Mouse (Mus musculus): ENCODE results near the gene Mindy1. TPM values are rescaled to one million over a fixed set of nuclear protein-coding genes. Genes with fewer than 3 reads are reported as not detected.

Mindy1 gene
- polyA plus RNA-seq, 1 experiment from 2014 or later, result 35.4 TPM

- H3K9me3 ChIP-seq (ENCODE audit: control insufficient read depth, low read length), result no peaks in the 10 kb centered on the region
- no peak for ATAC-seq (ENCODE audit: insufficient number of reproducible peaks, low FRiP score, low TSS enrichment, low read depth)
- H3K27me3 ChIP-seq (ENCODE audit: control insufficient read depth, insufficient read depth, low read length), result no peaks in the 10 kb centered on the region
- no peak overlapping the region for H3K4me3 ChIP-seq (ENCODE audit: low read depth, low read length)
- no peak overlapping the region for H3K4me2 ChIP-seq (ENCODE audit: low read depth, severe bottlenecking)
- no peak for DNase-seq (ENCODE audit: low spot score)
- no peak overlapping the region for H3K9ac ChIP-seq (ENCODE audit: low read length)
- H3K36me3 ChIP-seq (ENCODE audit: control insufficient read depth, insufficient read depth, low read length), result no peaks in the 10 kb centered on the region
- no peaks in the 10 kb centered on the region for H3K4me1 ChIP-seq (ENCODE audit: control insufficient read depth, insufficient read depth, low read length)
- 81% methylated on average over 6 of the region's 6 CpGs for WGBS
- no peak overlapping the region for H3K27ac ChIP-seq (replicated peaks; ENCODE audit: low read depth, low read length)
Measured at GRCm38 (mm10) chr3:95275161-95275560, 6.0 kb upstream of the Mindy1 start.

- Histone ChIP-seq H3K27ac (replicated peaks; ENCODE audit: low read depth, low read length) (no peak overlapping the region), H3K36me3 (ENCODE audit: control insufficient read depth, insufficient read depth, low read length) (no peaks in the 10 kb centered on the region), H3K4me3 (ENCODE audit: low read depth, low read length) (no peak overlapping the region), H3K27me3 (ENCODE audit: control insufficient read depth, insufficient read depth, low read length) (no peaks in the 10 kb centered on the region), H3K9me3 (ENCODE audit: control insufficient read depth, low read length) (no peaks in the 10 kb centered on the region), H3K9ac (ENCODE audit: low read length) (no peak overlapping the region), H3K4me1 (ENCODE audit: control insufficient read depth, insufficient read depth, low read length) (no peaks in the 10 kb centered on the region), H3K4me2 (ENCODE audit: low read depth, severe bottlenecking) (no peak overlapping the region)
- no peak for ATAC-seq (ENCODE audit: insufficient number of reproducible peaks, low FRiP score, low TSS enrichment, low read depth)
- DNase-seq (ENCODE audit: low spot score), result no peak
- WGBS, result 77% methylated on average over 5 of the region's 5 CpGs
Measured at GRCm38 (mm10) chr3:95276428-95276934, 4.7 kb upstream of the Mindy1 start.

GRCm38 (mm10) chr3:95277149-95277551, 4.0 kb upstream of the Mindy1 start:
- H3K9me3 ChIP-seq (ENCODE audit: control insufficient read depth, low read length), result no peaks in the 10 kb centered on the region
- 89% methylated on average over 1 of the region's 1 CpGs for WGBS
- no peak overlapping the region for H3K9ac ChIP-seq (ENCODE audit: low read length)
- no peaks in the 10 kb centered on the region for H3K4me1 ChIP-seq (ENCODE audit: control insufficient read depth, insufficient read depth, low read length)
- no peaks in the 10 kb centered on the region for H3K27me3 ChIP-seq (ENCODE audit: control insufficient read depth, insufficient read depth, low read length)
- DNase-seq (ENCODE audit: low spot score) (no peak), ATAC-seq (ENCODE audit: insufficient number of reproducible peaks, low FRiP score, low TSS enrichment, low read depth) (no peak)
- no peak overlapping the region for H3K4me3 ChIP-seq (ENCODE audit: low read depth, low read length)
- H3K27ac ChIP-seq (replicated peaks; ENCODE audit: low read depth, low read length), result no peak overlapping the region
- no peak overlapping the region for H3K4me2 ChIP-seq (ENCODE audit: low read depth, severe bottlenecking)
- H3K36me3 ChIP-seq (ENCODE audit: control insufficient read depth, insufficient read depth, low read length), result no peaks in the 10 kb centered on the region

- H3K4me3 ChIP-seq (ENCODE audit: low read depth, low read length), result peak overlapping the region; percentile 67
- H3K4me1 ChIP-seq (ENCODE audit: control insufficient read depth, insufficient read depth, low read length), result peaks cover 8% of the 10 kb centered on the region
- no peak for ATAC-seq (ENCODE audit: insufficient number of reproducible peaks, low FRiP score, low TSS enrichment, low read depth)
- H3K36me3 ChIP-seq (ENCODE audit: control insufficient read depth, insufficient read depth, low read length), result no peaks in the 10 kb centered on the region
- DNase-seq (ENCODE audit: low spot score), result peak; percentile 29
- H3K9ac ChIP-seq (ENCODE audit: low read length), result peak overlapping the region; percentile 38; the same call in 1 of the 2 replicates
- H3K4me2 ChIP-seq (ENCODE audit: low read depth, severe bottlenecking), result peak overlapping the region; percentile 62
- H3K27ac ChIP-seq (replicated peaks; ENCODE audit: low read depth, low read length), result no peak overlapping the region
- no peaks in the 10 kb centered on the region for H3K27me3 ChIP-seq (ENCODE audit: control insufficient read depth, insufficient read depth, low read length)
- no peaks in the 10 kb centered on the region for H3K9me3 ChIP-seq (ENCODE audit: control insufficient read depth, low read length)
- 34% methylated on average over 8 of the region's 8 CpGs for WGBS
Measured at GRCm38 (mm10) chr3:95280747-95281146, 398 bp upstream of the Mindy1 start.

- ATAC-seq (ENCODE audit: insufficient number of reproducible peaks, low FRiP score, low TSS enrichment, low read depth), result no peak
- H3K4me1 ChIP-seq (ENCODE audit: control insufficient read depth, insufficient read depth, low read length), result peaks cover 8% of the 10 kb centered on the region
Measured at GRCm38 (mm10) chr3:95282381-95282864, 1.3 kb downstream of the Mindy1 start.

GRCm38 (mm10) chr3:95282865-95283588, 1.9 kb downstream of the Mindy1 start:
- H3K27me3 ChIP-seq (ENCODE audit: control insufficient read depth, insufficient read depth, low read length), result no peaks in the 10 kb centered on the region
- H3K4me2 ChIP-seq (ENCODE audit: low read depth, severe bottlenecking), result peak overlapping the region; percentile 62
- peak overlapping the region; percentile 75 for H3K9ac ChIP-seq (ENCODE audit: low read length)
- no peaks in the 10 kb centered on the region; the same call in 1 of the 2 replicates for H3K36me3 ChIP-seq (ENCODE audit: control insufficient read depth, insufficient read depth, low read length)
- under 1% methylated on average over 51 of the region's 51 CpGs for WGBS
- DNase-seq (ENCODE audit: low spot score) (peak; percentile 85), ATAC-seq (ENCODE audit: insufficient number of reproducible peaks, low FRiP score, low TSS enrichment, low read depth) (peak; percentile 58)
- no peaks in the 10 kb centered on the region for H3K9me3 ChIP-seq (ENCODE audit: control insufficient read depth, low read length)
- peak overlapping the region; percentile 67 for H3K4me3 ChIP-seq (ENCODE audit: low read depth, low read length)
- H3K27ac ChIP-seq (replicated peaks; ENCODE audit: low read depth, low read length), result peak overlapping the region; percentile 88
- H3K4me1 ChIP-seq (ENCODE audit: control insufficient read depth, insufficient read depth, low read length), result peaks cover 8% of the 10 kb centered on the region

More at GRCm38 (mm10) chr3:95282381-95282864, 1.3 kb downstream of the Mindy1 start:
- no peak for DNase-seq (ENCODE audit: low spot score)
- H3K27ac ChIP-seq (replicated peaks; ENCODE audit: low read depth, low read length), result peak overlapping the region; percentile 88
- H3K4me2 ChIP-seq (ENCODE audit: low read depth, severe bottlenecking), result peak overlapping the region; percentile 62
- H3K9me3 ChIP-seq (ENCODE audit: control insufficient read depth, low read length), result no peaks in the 10 kb centered on the region
- no peaks in the 10 kb centered on the region for H3K27me3 ChIP-seq (ENCODE audit: control insufficient read depth, insufficient read depth, low read length)
- H3K9ac ChIP-seq (ENCODE audit: low read length), result peak overlapping the region; percentile 75
- no peaks in the 10 kb centered on the region for H3K36me3 ChIP-seq (ENCODE audit: control insufficient read depth, insufficient read depth, low read length)
- under 1% methylated on average over 11 of the region's 11 CpGs for WGBS
- H3K4me3 ChIP-seq (ENCODE audit: low read depth, low read length), result peak overlapping the region; percentile 67

- Histone ChIP-seq H3K36me3 (ENCODE audit: control insufficient read depth, insufficient read depth, low read length) (peaks cover 2% of the 10 kb centered on the region; the same call in 1 of the 2 replicates), H3K4me3 (ENCODE audit: low read depth, low read length) (peak overlapping the region; percentile 67), H3K9ac (ENCODE audit: low read length) (peak overlapping the region; percentile 75), H3K4me2 (ENCODE audit: low read depth, severe bottlenecking) (peak overlapping the region; percentile 62), H3K27me3 (ENCODE audit: control insufficient read depth, insufficient read depth, low read length) (no peaks in the 10 kb centered on the region), H3K4me1 (ENCODE audit: control insufficient read depth, insufficient read depth, low read length) (peaks cover 8% of the 10 kb centered on the region), H3K27ac (replicated peaks; ENCODE audit: low read depth, low read length) (peak overlapping the region; percentile 88), H3K9me3 (ENCODE audit: control insufficient read depth, low read length) (no peaks in the 10 kb centered on the region)
- DNase-seq (ENCODE audit: low spot score) (no peak), ATAC-seq (ENCODE audit: insufficient number of reproducible peaks, low FRiP score, low TSS enrichment, low read depth) (no peak)
- 1% methylated on average over 7 of the region's 7 CpGs for WGBS
Measured at GRCm38 (mm10) chr3:95283589-95283941, 2.4 kb downstream of the Mindy1 start.

GRCm38 (mm10) chr3:95284062-95284461, 2.9 kb downstream of the Mindy1 start:
- ATAC-seq (ENCODE audit: insufficient number of reproducible peaks, low FRiP score, low TSS enrichment, low read depth) (no peak), DNase-seq (ENCODE audit: low spot score) (peak; percentile 19)
- H3K27ac ChIP-seq (replicated peaks; ENCODE audit: low read depth, low read length), result no peak overlapping the region
- peaks cover 8% of the 10 kb centered on the region for H3K4me1 ChIP-seq (ENCODE audit: control insufficient read depth, insufficient read depth, low read length)
- WGBS, result 22% methylated on average over 1 of the region's 1 CpGs
- H3K4me3 ChIP-seq (ENCODE audit: low read depth, low read length), result peak overlapping the region; percentile 67
- no peaks in the 10 kb centered on the region for H3K9me3 ChIP-seq (ENCODE audit: control insufficient read depth, low read length)
- peak overlapping the region; percentile 75 for H3K9ac ChIP-seq (ENCODE audit: low read length)
- H3K27me3 ChIP-seq (ENCODE audit: control insufficient read depth, insufficient read depth, low read length), result no peaks in the 10 kb centered on the region
- H3K4me2 ChIP-seq (ENCODE audit: low read depth, severe bottlenecking), result peak overlapping the region; percentile 62
- peaks cover 2% of the 10 kb centered on the region; the same call in 1 of the 2 replicates for H3K36me3 ChIP-seq (ENCODE audit: control insufficient read depth, insufficient read depth, low read length)

Data from limb, embryonic 11.5 days (tissue).